Mouse (Mus musculus) common myeloid progenitor, adult 5-6 weeks (primary cell): ENCODE data around the gene Calml4. TPM values are rescaled to one million over a fixed set of nuclear protein-coding genes. Genes with fewer than 3 reads are reported as not detected.
"Not testable (repeated sequence)": the region's sequence is repeated elsewhere in the genome, so short reads cannot be mapped to it uniquely, and the experiment has no call there.

Experiments used
- ATAC-seq: replicated peaks from 2 replicates; pipeline ENCODE4 v1.8.0; 2016; ENCODE audit warnings: low read depth, mild to moderate bottlenecking, moderate TSS enrichment, inconsistent platforms; ENCODE audit not compliant: poor library complexity, severe bottlenecking
- total RNA-seq: library from RNA; stranded (forward); fragments of 200-1000, 187-1606 nt; gene quantifications from 2 replicates; pipeline ENCODE4 v1.2.3, GENCODE M21; 2017

Gene Calml4
- total RNA-seq = 9.4 TPM in 1 of 2 replicates, not detected in the other

DNA sequence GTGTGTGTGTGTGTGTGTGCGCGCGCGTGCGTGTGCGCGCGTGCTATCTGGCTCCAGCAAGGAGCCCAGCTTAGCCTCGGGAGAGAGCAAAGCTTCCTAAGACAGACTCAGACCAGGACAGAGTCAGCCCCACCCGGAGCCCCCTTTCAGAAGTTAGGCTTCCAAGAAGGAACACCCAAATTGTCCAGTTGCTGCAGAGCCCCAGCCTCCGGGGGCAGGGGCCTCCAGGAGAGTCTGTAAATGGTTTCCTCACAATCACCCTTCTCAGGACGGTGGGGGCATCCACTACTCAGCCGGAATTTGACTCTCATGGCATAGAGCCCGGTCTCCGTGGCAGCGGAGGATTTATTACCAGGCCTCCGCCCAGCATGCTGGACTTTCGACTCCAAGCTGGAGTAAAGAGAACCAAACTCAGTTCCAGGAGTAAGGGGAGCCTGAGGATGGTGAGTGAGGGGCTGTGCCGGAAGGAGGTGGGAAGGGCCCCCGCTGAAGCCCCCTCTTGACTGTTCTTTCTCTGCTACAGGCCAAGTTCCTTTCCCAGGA, at the start of gene Calml4:
Calml4 (plus strand) TSS at position 362 of the 543 bp plus-strand sequence.
- ATAC-seq = peak; percentile 56

- no peak for ATAC-seq
Observed at GRCm38 (mm10) chr9:62810095-62810494, 47.8 kb upstream of the Calml4 start.

- peak; percentile 43 for ATAC-seq
Observed at GRCm38 (mm10) chr9:62810543-62811515, 47.1 kb upstream of the Calml4 start.

- peak; percentile 94 for ATAC-seq
Observed at GRCm38 (mm10) chr9:62811516-62812121, 46.3 kb upstream of the Calml4 start, which contains the start of gene Fem1b. TSS of gene Fem1b (minus strand) at chr9:62811934.

DNA sequence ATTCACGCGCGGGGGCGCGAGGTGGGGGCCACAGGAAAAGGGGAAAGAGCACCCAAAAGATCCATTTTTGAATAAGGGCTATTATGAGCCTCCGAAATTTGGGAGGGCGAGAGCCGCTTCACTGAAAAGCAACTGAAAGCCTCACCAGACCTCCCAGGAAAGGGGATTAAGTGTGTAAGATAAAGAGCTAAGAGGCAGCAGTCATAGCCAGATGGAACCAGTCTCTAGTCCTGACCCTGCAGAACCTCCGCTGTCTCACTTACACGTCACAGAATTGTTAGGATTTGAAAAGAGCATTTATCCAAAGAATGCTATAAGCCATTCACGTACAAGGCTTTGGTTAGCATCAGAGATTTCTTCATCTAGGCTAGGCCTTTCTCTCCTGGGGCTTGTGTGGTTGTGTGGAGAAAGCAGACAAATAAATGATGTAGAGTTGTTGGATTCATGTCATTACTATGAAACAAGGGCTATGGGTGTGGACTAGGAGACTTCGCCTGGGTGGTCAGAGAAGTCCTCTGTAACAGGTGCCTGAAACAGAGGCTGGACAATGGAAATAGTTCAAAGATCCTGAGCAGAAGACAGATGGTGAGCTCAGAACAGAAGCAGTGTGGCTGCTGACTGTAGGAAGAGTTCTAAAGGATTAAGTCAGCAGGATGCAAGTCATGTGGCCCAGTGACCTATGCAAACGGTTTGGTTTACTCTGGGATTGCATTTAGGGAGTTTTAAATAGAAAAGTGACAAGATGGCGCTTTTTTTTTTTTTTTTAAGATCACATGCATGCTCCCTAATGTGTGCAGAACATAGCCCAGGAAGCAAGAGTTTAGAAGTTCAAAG, 45.4 kb upstream of the Calml4 start:
- ATAC-seq = no peak

- no peak for ATAC-seq
Observed at GRCm38 (mm10) chr9:62814751-62815150, 43.1 kb upstream of the Calml4 start.

- no peak for ATAC-seq
Observed at GRCm38 (mm10) chr9:62816323-62817098, 41.4 kb upstream of the Calml4 start.

- peak; percentile 71 for ATAC-seq
Observed at GRCm38 (mm10) chr9:62817099-62817571, 40.7 kb upstream of the Calml4 start.

- ATAC-seq = no peak
Observed at GRCm38 (mm10) chr9:62817828-62818614, 39.9 kb upstream of the Calml4 start.

- no peak for ATAC-seq
Observed at GRCm38 (mm10) chr9:62819494-62819893, 38.4 kb upstream of the Calml4 start.

DNA sequence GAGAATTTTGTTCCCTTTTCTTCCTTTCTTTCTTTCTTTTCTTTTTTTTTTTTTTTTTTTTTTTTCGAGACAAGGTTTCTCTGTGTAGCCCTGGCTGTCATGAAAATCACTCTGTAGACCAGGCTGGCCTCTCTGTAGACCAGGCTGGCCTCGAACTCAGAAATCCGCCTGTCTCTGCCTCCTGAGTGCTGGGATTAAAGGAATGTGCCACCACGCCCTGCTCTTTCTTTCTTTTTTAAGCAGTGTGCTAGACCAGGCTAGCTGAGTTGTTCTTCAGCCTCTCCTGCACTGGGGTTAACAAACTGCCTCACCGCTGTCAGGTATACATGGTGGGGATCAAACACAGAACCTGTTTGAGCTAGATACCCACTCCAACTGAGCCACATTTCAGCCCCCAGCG, 38.0 kb upstream of the Calml4 start:
- not testable (repeated sequence) for ATAC-seq

- no peak for ATAC-seq
Observed at GRCm38 (mm10) chr9:62820829-62821228, 37.1 kb upstream of the Calml4 start.

DNA sequence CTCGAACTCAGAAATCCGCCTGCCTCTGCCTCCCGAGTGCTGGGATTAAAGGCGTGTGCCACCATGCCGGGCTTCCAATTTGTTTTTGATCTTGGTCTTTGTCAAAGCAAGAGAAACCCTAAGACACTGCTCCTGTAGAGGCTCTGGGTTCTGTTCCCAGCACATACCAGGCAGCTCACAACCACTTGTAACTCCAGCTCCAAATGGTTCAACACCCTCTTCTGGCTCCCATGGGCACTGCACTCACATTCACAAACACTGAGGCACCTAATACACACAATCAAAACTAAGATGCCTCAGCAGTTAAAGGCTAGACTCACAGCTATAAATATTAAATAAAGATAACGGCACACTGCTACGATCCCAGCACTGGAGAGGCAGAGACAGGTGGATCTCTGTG, 36.1 kb upstream of the Calml4 start:
- ATAC-seq = no peak

DNA sequence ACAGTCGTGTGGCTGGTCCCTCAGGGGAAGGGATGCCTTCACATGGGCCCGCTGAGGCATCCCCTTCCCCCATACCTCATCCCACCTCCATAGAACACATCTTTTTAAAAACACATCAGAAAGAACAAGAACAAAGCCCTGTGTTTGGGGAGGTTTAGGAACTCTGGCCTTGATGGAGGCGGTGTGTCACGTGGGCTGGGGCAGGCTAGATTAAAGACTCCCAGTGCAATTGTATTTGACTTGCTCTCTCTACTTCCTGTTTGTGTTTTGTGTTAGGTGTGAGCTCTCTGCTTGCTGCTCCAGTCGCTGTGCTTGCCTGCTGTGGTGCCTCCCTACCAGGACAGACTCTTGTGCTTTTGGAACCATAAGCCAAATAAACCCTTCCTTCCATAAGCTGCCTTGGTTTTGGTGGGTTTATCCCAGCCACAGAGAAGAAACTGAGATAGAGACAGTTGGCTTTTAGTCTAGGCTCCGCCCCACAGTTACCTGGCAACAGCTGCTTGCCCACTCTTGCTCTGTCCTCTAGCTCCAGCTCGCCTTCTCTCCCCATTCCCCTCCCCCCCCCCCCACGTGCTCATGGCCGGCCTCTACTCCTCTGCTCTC, 32.0 kb upstream of the Calml4 start:
- ATAC-seq = no peak

GRCm38 (mm10) chr9:62826456-62826855, 31.4 kb upstream of the Calml4 start:
- ATAC-seq = no peak

GRCm38 (mm10) chr9:62827939-62828652, 29.8 kb upstream of the Calml4 start:
- ATAC-seq = peak; percentile 31

- peak; percentile 97 for ATAC-seq
Observed at GRCm38 (mm10) chr9:62828662-62829086, 29.2 kb upstream of the Calml4 start.
